Mouse (Mus musculus) MEL (cell line): Measurements from ENCODE around the gene Nos3. TPM values are rescaled to one million over a fixed set of nuclear protein-coding genes. Genes with fewer than 3 reads are reported as not detected.

Source experiments
- DNase-seq: peaks from one replicate; pipeline ENCODE4 v3.0.0; 2011; ENCODE audit warnings: low read depth, low spot score
- H3K27ac ChIP-seq: 2 replicates; pipeline ENCODE4 v1.5.1; 2012; ENCODE audit warnings: low read depth, mild to moderate bottlenecking, control low read depth, low read length, moderate library complexity; ENCODE audit not compliant: control insufficient read depth
- H3K27me3 ChIP-seq, 2 experiments: fragments of 150-350 bp in 1 of 2; sonication (generic) in 1 of 2; 2 replicates each; pipeline ENCODE4 v1.6.1; 2012; ENCODE audit warnings: low read length in 2 of 2, mild to moderate bottlenecking in 2 of 2, improper control_type of control experiment in 1 of 2, moderate library complexity in 1 of 2; ENCODE audit not compliant: insufficient read depth in 2 of 2, control insufficient read depth in 1 of 2
- H3K36me3 ChIP-seq, 2 experiments: 2 replicates each; pipeline ENCODE4 v1.6.1; 2012 to 2014; ENCODE audit warnings: low read length in 2 of 2, improper control_type of control experiment in 1 of 2, inconsistent platforms in 1 of 2, mild to moderate bottlenecking in 1 of 2; ENCODE audit not compliant: insufficient read depth in 2 of 2, control insufficient read depth in 1 of 2
- H3K4me1 ChIP-seq, 2 experiments: fragments of 150-350 bp in 1 of 2; sonication (generic) in 1 of 2; 2 replicates each; pipeline ENCODE4 v1.6.1; 2012; ENCODE audit warnings: low read length in 2 of 2, improper control_type of control experiment in 1 of 2, mild to moderate bottlenecking in 1 of 2; ENCODE audit not compliant: insufficient read depth in 2 of 2, control insufficient read depth in 1 of 2
- H3K4me3 ChIP-seq, 2 experiments: fragments of 150-350 bp in 1 of 2; sonication (generic) in 1 of 2; 2 replicates each; pipeline ENCODE4 v1.5.1; 2012; ENCODE audit warnings: low read depth in 2 of 2, low read length in 2 of 2, mild to moderate bottlenecking in 2 of 2, moderate library complexity in 2 of 2, control low read depth in 1 of 2, improper control_type of control experiment in 1 of 2; ENCODE audit not compliant: control insufficient read depth in 1 of 2, insufficient read depth in 1 of 2
- H3K79me2 ChIP-seq: 2 replicates; pipeline ENCODE4 v1.6.1; 2012; ENCODE audit warnings: mild to moderate bottlenecking, low read length, moderate library complexity; ENCODE audit not compliant: control insufficient read depth, poor library complexity, insufficient read depth
- H3K9ac ChIP-seq: 2 replicates; pipeline ENCODE4 v1.6.1; 2012; ENCODE audit warnings: low read depth, mild to moderate bottlenecking, control low read depth, low read length, moderate library complexity; ENCODE audit not compliant: control insufficient read depth, poor library complexity, severe bottlenecking
- H3K9me3 ChIP-seq: fragments of 150-350 bp; sonication (generic); replicated peaks from 2 replicates; pipeline ENCODE4 v1.6.1; 2012; ENCODE audit warnings: mild to moderate bottlenecking, low read length, improper control_type of control experiment, moderate library complexity; ENCODE audit not compliant: insufficient read depth
- BHLHE40 ChIP-seq: IDR thresholded peaks from 2 replicates; pipeline ENCODE4 v1.6.1; 2012; ENCODE audit warnings: low read depth, mild to moderate bottlenecking, inconsistent platforms, low read length, improper control_type of control experiment, borderline replicate concordance
- CTCF ChIP-seq, 3 experiments: IDR thresholded peaks in 2 of 3; conservative IDR thresholded peaks in 1 of 3; 2 replicates each; pipeline ENCODE4 v1.5.1; 2011 to 2012; ENCODE audit warnings: low read length in 3 of 3, low read depth in 2 of 3, mild to moderate bottlenecking in 2 of 3, improper control_type of control experiment in 1 of 3, inconsistent platforms in 1 of 3, mixed read lengths in 1 of 3, moderate library complexity in 1 of 3; ENCODE audit not compliant: control insufficient read depth in 1 of 3, insufficient read depth in 1 of 3, poor library complexity in 1 of 3, severe bottlenecking in 1 of 3
- ELF1 ChIP-seq: IDR thresholded peaks from 2 replicates; pipeline ENCODE4 v1.6.1; 2014; ENCODE audit warnings: low read depth, mild to moderate bottlenecking, inconsistent platforms, low read length, improper control_type of control experiment, moderate library complexity
- EP300 ChIP-seq, 2 experiments: IDR thresholded peaks; 2 replicates each; pipeline ENCODE4 v1.6.1; 2011; ENCODE audit warnings: improper control_type of control experiment in 2 of 2, low read length in 2 of 2, low read depth in 1 of 2, mild to moderate bottlenecking in 1 of 2
- HCFC1 ChIP-seq: IDR thresholded peaks from 2 replicates; pipeline ENCODE4 v1.6.1; 2012; ENCODE audit warnings: low read depth, mild to moderate bottlenecking, inconsistent platforms, low read length, improper control_type of control experiment, moderate library complexity
- JUND ChIP-seq: IDR thresholded peaks from 2 replicates; pipeline ENCODE4 v1.6.1; 2011; ENCODE audit warnings: low read depth, mild to moderate bottlenecking, improper control_type of control experiment, low read length
- MAZ ChIP-seq: IDR thresholded peaks from 2 replicates; pipeline ENCODE4 v1.6.1; 2012; ENCODE audit warnings: low read depth, mild to moderate bottlenecking, inconsistent platforms, low read length, improper control_type of control experiment
- MEF2A ChIP-seq: IDR thresholded peaks from 2 replicates; pipeline ENCODE4 v1.6.1; 2014; ENCODE audit warnings: low read depth, mild to moderate bottlenecking, inconsistent platforms, low read length, improper control_type of control experiment; ENCODE audit not compliant: poor library complexity, insufficient replicate concordance, severe bottlenecking; ENCODE audit errors: extremely low read depth
- MXI1 ChIP-seq: IDR thresholded peaks from 2 replicates; pipeline ENCODE4 v1.6.1; 2011; ENCODE audit warnings: mild to moderate bottlenecking, low read depth, low read length, improper control_type of control experiment
- MYB ChIP-seq: IDR thresholded peaks from 2 replicates; pipeline ENCODE4 v1.6.1; 2011; ENCODE audit warnings: mild to moderate bottlenecking, low read depth, low read length, improper control_type of control experiment
- MYC ChIP-seq: IDR thresholded peaks from 2 replicates; pipeline ENCODE4 v1.6.1; 2011; ENCODE audit warnings: low read depth, mild to moderate bottlenecking, low read length, improper control_type of control experiment, moderate library complexity
- NELFE ChIP-seq: IDR thresholded peaks from 2 replicates; pipeline ENCODE4 v1.6.1; 2011; ENCODE audit warnings: low read depth, low read length, improper control_type of control experiment
- NRF1 ChIP-seq: IDR thresholded peaks from 2 replicates; pipeline ENCODE4 v1.6.1; 2014; ENCODE audit warnings: low read depth, mild to moderate bottlenecking, inconsistent platforms, low read length, improper control_type of control experiment, moderate library complexity; ENCODE audit not compliant: poor library complexity, insufficient read depth, severe bottlenecking
- POLR2A ChIP-seq, 2 experiments: IDR thresholded peaks; 2 replicates each; pipeline ENCODE4 v1.6.1; 2011 to 2012; ENCODE audit warnings: low read length in 2 of 2, mild to moderate bottlenecking in 2 of 2, control low read depth in 1 of 2, improper control_type of control experiment in 1 of 2, low read depth in 1 of 2, moderate library complexity in 1 of 2; ENCODE audit not compliant: control insufficient read depth in 1 of 2, insufficient read depth in 1 of 2, poor library complexity in 1 of 2
- POLR2AphosphoS2 ChIP-seq: IDR thresholded peaks from 2 replicates; pipeline ENCODE4 v1.6.1; 2011; ENCODE audit warnings: low read length, improper control_type of control experiment
- POLR2AphosphoS5 ChIP-seq: IDR thresholded peaks from 2 replicates; pipeline ENCODE4 v1.6.1; 2012; ENCODE audit warnings: low read depth, borderline replicate concordance, mild to moderate bottlenecking, inconsistent platforms, low read length, moderate library complexity, mixed read lengths
- SIN3A ChIP-seq: IDR thresholded peaks from 2 replicates; pipeline ENCODE4 v1.6.1; 2012; ENCODE audit warnings: low read length, improper control_type of control experiment, inconsistent platforms
- SMC3 ChIP-seq: IDR thresholded peaks from 2 replicates; pipeline ENCODE4 v1.6.1; 2011; ENCODE audit warnings: low read depth, low read length, improper control_type of control experiment
- TBP ChIP-seq: IDR thresholded peaks from 2 replicates; pipeline ENCODE4 v1.8.0; 2011; ENCODE audit warnings: low read depth, low read length, improper control_type of control experiment
- USF1 ChIP-seq: IDR thresholded peaks from 2 replicates; pipeline ENCODE4 v1.6.1; 2014; ENCODE audit warnings: low read depth, mild to moderate bottlenecking, inconsistent platforms, low read length, improper control_type of control experiment, moderate library complexity
- USF2 ChIP-seq, 2 experiments: IDR thresholded peaks; 2 replicates each; pipeline ENCODE4 v1.6.1; 2011 to 2012; ENCODE audit warnings: improper control_type of control experiment in 2 of 2, low read length in 2 of 2, borderline replicate concordance in 1 of 2, inconsistent platforms in 1 of 2, low read depth in 1 of 2, mild to moderate bottlenecking in 1 of 2; ENCODE audit not compliant: insufficient read depth in 1 of 2
- ZC3H11A ChIP-seq: IDR thresholded peaks from 2 replicates; pipeline ENCODE4 v1.6.1; 2012; ENCODE audit warnings: low read depth, mild to moderate bottlenecking, inconsistent platforms, low read length, improper control_type of control experiment
- ZKSCAN1 ChIP-seq: IDR thresholded peaks from 2 replicates; pipeline ENCODE4 v1.6.1; 2012; ENCODE audit warnings: low read depth, mild to moderate bottlenecking, inconsistent platforms, low read length, improper control_type of control experiment, moderate library complexity
- ZNF384 ChIP-seq: IDR thresholded peaks from 2 replicates; pipeline ENCODE4 v1.6.1; 2012; ENCODE audit warnings: low read depth, mild to moderate bottlenecking, inconsistent platforms, low read length, improper control_type of control experiment
- polyA plus RNA-seq, 2 experiments: library from polyadenylated mRNA; stranded (reverse) in 1 of 2; unstranded in 1 of 2; fragments of >175 nt in 1 of 2; fragments of >200 nt in 1 of 2; gene quantifications; 2 replicates each; pipeline versions ENCODE4 v1.2.1 to v1.2.4; 2012; ENCODE audit warnings: low replicate concordance in 2 of 2, low read depth in 1 of 2; ENCODE audit not compliant: insufficient read length in 2 of 2, insufficient read depth in 1 of 2, missing spikeins in 1 of 2
- total RNA-seq: library from RNA; depleted of rRNA; stranded (reverse); fragments of 300-350 nt; gene quantifications from 2 replicates; pipeline ENCODE4 v1.2.3, GENCODE M21; 2012

The Nos3 gene
- total and polyA plus RNA-seq, 3 experiments: 3.9 to 6.2 TPM; not detected in 1

GRCm38 (mm10) chr5:24320467-24320813 is 44.2 kb upstream of the Nos3 start:
- H3K4me3 ChIP-seq: 0 out of 4 replicates have a peak overlapping the region, but pooled peaks of 1 of the 2 experiments have one; percentile 1
- TF ChIP-seq POLR2A (IDR thresholded peaks at IDR 0.05; ENCODE audit: control insufficient read depth in 1 of 2, insufficient read depth in 1 of 2, low read depth in 1 of 2, low read length in 2 of 2, poor library complexity in 1 of 2): no peak
- no peak for TF ChIP-seq NELFE
- no peak for TF ChIP-seq USF1
- no peak for TF ChIP-seq MEF2A
- TF ChIP-seq POLR2AphosphoS5: no peak
- no peak for TF ChIP-seq TBP
- TF ChIP-seq ZC3H11A: no peak
- no peak for TF ChIP-seq CTCF (IDR thresholded peaks at IDR 0.05 in 2 of 3, conservative IDR thresholded peaks at IDR 0.05 in 1 of 3; ENCODE audit: control insufficient read depth in 1 of 3, insufficient read depth in 1 of 3, low read depth in 2 of 3, low read length in 3 of 3, poor library complexity in 1 of 3, severe bottlenecking in 1 of 3)
- TF ChIP-seq USF2 (IDR thresholded peaks at IDR 0.05; ENCODE audit: borderline replicate concordance in 1 of 2, insufficient read depth in 1 of 2, low read depth in 1 of 2, low read length in 2 of 2): no peak
- no peak for TF ChIP-seq POLR2AphosphoS2
- no peak for TF ChIP-seq ZKSCAN1
- TF ChIP-seq MAZ: no peak
- TF ChIP-seq JUND: no peak
- no peak for TF ChIP-seq MYC
- TF ChIP-seq HCFC1: no peak
- no peak for TF ChIP-seq MXI1
- TF ChIP-seq SMC3: no peak
- TF ChIP-seq NRF1: no peak
- TF ChIP-seq, all 39 proteins: peak for 0
- DNase-seq: no peak
- H3K27ac ChIP-seq: no peak overlapping the region
- no peaks in the 10 kb centered on the region for H3K36me3 ChIP-seq
- H3K9ac ChIP-seq: 0 out of 2 replicates have a peak overlapping the region, but pooled peaks have one; percentile 11
- H3K9me3 ChIP-seq: no peaks in the 10 kb centered on the region
- no peaks in the 10 kb centered on the region for H3K4me1 ChIP-seq
- no peaks in the 10 kb centered on the region for H3K27me3 ChIP-seq
- H3K79me2 ChIP-seq: no peaks in the 10 kb centered on the region

- no peaks in the 10 kb centered on the region for H3K27me3 ChIP-seq
- H3K9ac ChIP-seq: no peak overlapping the region
- DNase-seq: no peak
- H3K4me3 ChIP-seq: no peak overlapping the region
- no peak overlapping the region for H3K27ac ChIP-seq
- no peaks in the 10 kb centered on the region for H3K36me3 ChIP-seq
- no peaks in the 10 kb centered on the region for H3K9me3 ChIP-seq
- no peaks in the 10 kb centered on the region for H3K79me2 ChIP-seq
- TF ChIP-seq MEF2A (no peak), EP300 (IDR thresholded peaks at IDR 0.05; ENCODE audit: low read depth in 1 of 2, low read length in 2 of 2) (no peak), MAZ (no peak), USF2 (IDR thresholded peaks at IDR 0.05; ENCODE audit: borderline replicate concordance in 1 of 2, insufficient read depth in 1 of 2, low read depth in 1 of 2, low read length in 2 of 2) (no peak), ZNF384 (no peak), HCFC1 (no peak), BHLHE40 (no peak), MYB (no peak), SIN3A (no peak), ELF1 (no peak)
- TF ChIP-seq, all 39 proteins: peak for 0
- no peaks in the 10 kb centered on the region for H3K4me1 ChIP-seq
These were observed 43.7 kb upstream of the Nos3 start for GRCm38 (mm10) chr5:24320894-24321293.
